Mouse (Mus musculus): ENCODE results near the gene Npm3.

Npm3 gene

DNA sequence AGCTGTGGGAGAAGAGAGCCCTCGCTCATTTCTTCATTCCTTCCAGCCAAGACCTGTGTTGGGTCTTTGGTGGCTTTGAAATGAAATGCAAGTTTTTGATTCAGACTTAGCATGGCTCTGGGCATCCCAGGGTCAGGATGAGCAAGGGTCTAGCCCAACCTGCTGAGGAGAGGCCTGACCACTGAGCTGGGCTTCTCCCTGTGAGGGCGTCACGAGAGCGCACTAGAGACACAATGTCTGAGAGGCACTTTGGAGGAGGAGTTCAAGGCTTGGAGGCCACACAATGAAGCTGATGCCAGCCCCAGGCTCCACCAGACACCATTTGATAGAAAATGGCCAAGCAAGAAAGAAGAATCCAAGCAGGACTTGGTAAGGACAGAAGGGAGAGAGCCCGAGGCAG, 15.2 kb downstream of the Npm3 start:
- no peak for DNase-seq (ENCODE audit: low read depth)

GRCm38 (mm10) chr19:45733564-45733963, 15.8 kb downstream of the Npm3 start:
- DNase-seq (ENCODE audit: low read depth): no peak

DNA sequence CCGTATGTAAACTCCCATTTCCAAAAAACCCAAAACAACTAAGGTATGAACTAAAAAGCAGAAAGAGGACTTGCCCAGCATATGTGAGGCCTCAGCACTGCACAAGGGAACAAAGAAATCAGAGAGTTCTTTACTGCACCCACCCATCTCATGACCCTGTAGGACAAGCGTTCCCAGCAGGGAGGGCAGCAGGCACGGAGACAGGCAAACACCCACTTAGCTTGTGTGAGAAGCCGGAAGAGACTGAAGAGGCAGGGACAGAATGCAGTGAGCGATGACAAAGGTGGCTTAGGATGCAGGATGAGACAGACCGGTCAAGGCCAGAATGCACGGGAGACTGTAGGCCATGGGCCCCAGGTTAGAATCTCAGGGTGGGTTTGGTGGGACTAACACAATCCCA, 17.7 kb downstream of the Npm3 start:
- no peak for DNase-seq (ENCODE audit: low read depth)

GRCm38 (mm10) chr19:45730042-45730441, 19.3 kb downstream of the Npm3 start:
- DNase-seq (ENCODE audit: low read depth): no peak

DNA sequence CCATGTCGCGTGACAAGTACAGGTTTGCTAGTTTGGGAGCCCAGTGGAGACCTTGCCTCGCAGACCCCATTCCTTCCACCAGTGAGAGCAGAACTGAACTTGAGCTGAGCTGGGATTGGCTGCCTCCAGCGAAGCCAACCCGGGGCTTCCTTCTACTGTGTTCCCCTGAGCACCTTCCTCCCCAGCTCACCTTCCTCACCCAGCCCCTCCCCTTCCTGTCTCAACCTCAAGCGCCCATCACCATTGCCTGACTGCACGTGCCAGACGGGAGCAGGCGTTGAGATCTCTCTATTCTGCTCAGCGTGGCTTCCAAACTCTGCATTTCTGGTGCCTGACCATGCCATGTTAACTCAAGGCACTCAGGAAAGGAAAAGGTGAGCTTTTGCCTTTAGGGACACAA, 22.2 kb downstream of the Npm3 start:
- DNase-seq (ENCODE audit: low read depth): no peak

- no peak for DNase-seq (ENCODE audit: low read depth)
Observed at GRCm38 (mm10) chr19:45725677-45726277, 23.6 kb downstream of the Npm3 start.

GRCm38 (mm10) chr19:45722188-45722587, 27.2 kb downstream of the Npm3 start:
- DNase-seq (ENCODE audit: low read depth): no peak

- DNase-seq (ENCODE audit: low read depth): no peak
Observed at GRCm38 (mm10) chr19:45718286-45718685, 31.1 kb downstream of the Npm3 start.

DNA sequence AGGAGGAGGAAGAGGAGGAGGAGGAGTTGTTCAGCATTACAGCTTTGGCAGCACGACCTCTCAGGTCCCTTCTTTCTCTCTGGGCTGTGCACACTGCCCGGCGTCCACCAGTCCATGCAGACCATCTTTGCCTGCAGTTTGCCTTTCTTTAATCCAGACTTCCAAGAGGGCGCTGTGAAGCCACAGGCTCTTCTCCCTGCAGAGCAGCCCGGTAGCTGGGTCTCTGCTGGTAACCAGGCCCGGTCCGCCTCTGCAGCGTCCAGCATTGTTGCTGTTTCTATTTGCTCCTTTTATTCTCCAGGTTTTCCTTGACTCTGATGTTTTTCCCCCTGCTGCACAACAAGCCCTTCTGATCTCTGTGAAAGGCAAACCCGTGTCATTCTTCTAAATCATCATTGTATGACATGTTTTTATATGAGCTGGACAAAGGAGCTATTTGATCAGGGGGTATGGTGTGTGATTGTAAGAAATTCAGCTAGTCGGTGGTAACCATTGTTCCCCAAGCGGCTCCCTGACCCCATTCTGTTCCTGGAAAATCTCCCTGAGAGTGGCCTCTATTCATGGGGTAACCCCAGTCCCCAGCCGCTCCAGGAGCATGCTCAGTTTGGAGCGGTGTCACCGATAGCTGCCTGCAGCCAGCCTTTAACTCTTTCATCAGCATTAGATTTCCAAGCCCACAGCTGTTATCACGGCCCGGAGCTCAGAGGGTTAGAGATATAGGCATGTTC, 31.7 kb downstream of the Npm3 start:
- no peak for DNase-seq (ENCODE audit: low read depth)

DNA sequence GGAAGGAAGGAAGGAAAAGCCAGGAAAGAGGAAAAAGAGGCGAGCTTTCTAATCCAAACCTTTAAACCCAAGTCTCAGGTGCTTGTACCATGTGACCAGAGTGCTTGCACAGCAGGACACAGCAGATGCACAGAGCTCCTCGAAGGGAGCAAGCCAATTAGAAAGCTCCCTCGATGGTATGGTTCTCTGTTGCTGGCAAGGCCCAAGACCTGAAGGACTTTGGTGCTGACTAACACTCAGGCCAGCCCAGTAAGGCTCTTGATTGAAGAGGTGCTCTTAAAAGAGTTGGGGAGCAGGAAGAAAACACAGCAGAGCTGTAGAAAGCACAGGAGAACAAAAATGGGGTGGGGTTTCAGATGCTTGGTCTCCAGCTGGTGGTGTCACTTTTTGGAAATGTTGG, 40.7 kb downstream of the Npm3 start:
- DNase-seq (ENCODE audit: low read depth): no peak

Measured in fibroblast of lung, adult 2 months (primary cell).